Mouse (Mus musculus) hindbrain, embryonic 11.5 days (tissue): ENCODE measurements at regions not wholly inside any gene's neighbourhood (a gene's known extent, or its start where the extent isn't known, plus 50 kb on each side); places are given as distances from the start of the nearest gene placed in this dataset.

Experiments used
- ATAC-seq: fragments of 200-750 bp; cut with Nextera tagmentation; 2 replicates; pipeline ENCODE4 v1.8.0; 2017; ENCODE audit warnings: mild to moderate bottlenecking, moderate TSS enrichment, moderate library complexity; ENCODE audit not compliant: low FRiP score
- DNase-seq: peaks from one replicate; pipeline ENCODE4 v3.0.0-alpha.2; 2015; ENCODE audit warnings: low spot score
- H3K27ac ChIP-seq: fragments of 300-500 bp; sonication (generic); 2 replicates; pipeline ENCODE4 v1.5.1; 2014; ENCODE audit warnings: mild to moderate bottlenecking, low read depth, low read length
- H3K27me3 ChIP-seq: fragments of 300-500 bp; sonication (generic); 2 replicates; pipeline ENCODE4 v1.6.1; 2014; ENCODE audit warnings: mild to moderate bottlenecking, low read length, moderate library complexity, mixed read lengths; ENCODE audit not compliant: control insufficient read depth, insufficient read depth
- H3K36me3 ChIP-seq: fragments of 300-500 bp; sonication (generic); 2 replicates; pipeline ENCODE4 v1.6.1; 2014; ENCODE audit warnings: mild to moderate bottlenecking, low read length, moderate library complexity, mixed read lengths; ENCODE audit not compliant: control insufficient read depth, insufficient read depth
- H3K4me1 ChIP-seq: fragments of 300-500 bp; sonication (generic); replicated peaks from 2 replicates; pipeline ENCODE4 v1.6.1; 2014; ENCODE audit warnings: low read length, mixed read lengths; ENCODE audit not compliant: control insufficient read depth, insufficient read depth
- H3K4me2 ChIP-seq: fragments of 300-500 bp; sonication (generic); replicated peaks from 2 replicates; pipeline ENCODE4 v1.6.1; 2014; ENCODE audit warnings: mild to moderate bottlenecking, low read depth, low read length
- H3K4me3 ChIP-seq: fragments of 300-500 bp; sonication (generic); 2 replicates; pipeline ENCODE4 v1.5.1; 2014; ENCODE audit warnings: low read depth, low read length
- H3K9ac ChIP-seq: fragments of 300-500 bp; sonication (generic); 2 replicates; pipeline ENCODE4 v1.6.1; 2014; ENCODE audit warnings: low read depth, low read length
- H3K9me3 ChIP-seq: fragments of 300-500 bp; sonication (generic); 2 replicates; pipeline ENCODE4 v1.6.1; 2016; ENCODE audit warnings: low read length; ENCODE audit not compliant: control insufficient read depth
- WGBS: fragments of 180-500 bp; shearing (Covaris S2); extraction: QIAGEN DNeasy Blood & Tissue Kit; methylation state at CpG from one replicate; pipeline ENCODE4 v1.1.7; 2014; 5-methylcytosine and 5-hydroxymethylcytosine counted together

GRCm38 (mm10) chr1:75935866-75936265 lies 389.8 kb downstream of the Slc4a3 start:
- H3K4me1 ChIP-seq = no peaks in the 10 kb centered on the region
- DNase-seq (no peak), ATAC-seq (no peak)
- no peak overlapping the region for H3K9ac ChIP-seq
- H3K4me2 ChIP-seq = no peak overlapping the region
- WGBS = 80% methylated on average over 6 of the region's 6 CpGs
- H3K27ac ChIP-seq = no peak overlapping the region
- no peaks in the 10 kb centered on the region for H3K27me3 ChIP-seq
- H3K36me3 ChIP-seq = no peaks in the 10 kb centered on the region
- H3K9me3 ChIP-seq = no peaks in the 10 kb centered on the region
- no peak overlapping the region for H3K4me3 ChIP-seq

- ATAC-seq = no peak
- H3K9ac ChIP-seq = no peak overlapping the region
Observed at GRCm38 (mm10) chr1:75936596-75936995, 390.5 kb downstream of the Slc4a3 start.

GRCm38 (mm10) chr1:75937331-75937730 lies 391.3 kb downstream of the Slc4a3 start:
- H3K9me3 ChIP-seq = no peaks in the 10 kb centered on the region
- H3K4me3 ChIP-seq = no peak overlapping the region
- ATAC-seq = no peak
- H3K4me1 ChIP-seq = no peaks in the 10 kb centered on the region
- H3K27ac ChIP-seq = no peak overlapping the region
- no peaks in the 10 kb centered on the region for H3K36me3 ChIP-seq
- H3K4me2 ChIP-seq = no peak overlapping the region
- WGBS = 78% methylated on average over 5 of the region's 5 CpGs
- no peak for DNase-seq
- no peaks in the 10 kb centered on the region for H3K27me3 ChIP-seq
- H3K9ac ChIP-seq = no peak overlapping the region

More at GRCm38 (mm10) chr1:75936596-75936995, 390.5 kb downstream of the Slc4a3 start:
- no peaks in the 10 kb centered on the region for H3K4me1 ChIP-seq
- H3K9me3 ChIP-seq = no peaks in the 10 kb centered on the region
- no peaks in the 10 kb centered on the region for H3K27me3 ChIP-seq
- no peak for DNase-seq
- H3K4me2 ChIP-seq = no peak overlapping the region
- no peak overlapping the region for H3K27ac ChIP-seq
- no peaks in the 10 kb centered on the region for H3K36me3 ChIP-seq
- 81% methylated on average over 13 of the region's 13 CpGs for WGBS
- H3K4me3 ChIP-seq = no peak overlapping the region

DNA sequence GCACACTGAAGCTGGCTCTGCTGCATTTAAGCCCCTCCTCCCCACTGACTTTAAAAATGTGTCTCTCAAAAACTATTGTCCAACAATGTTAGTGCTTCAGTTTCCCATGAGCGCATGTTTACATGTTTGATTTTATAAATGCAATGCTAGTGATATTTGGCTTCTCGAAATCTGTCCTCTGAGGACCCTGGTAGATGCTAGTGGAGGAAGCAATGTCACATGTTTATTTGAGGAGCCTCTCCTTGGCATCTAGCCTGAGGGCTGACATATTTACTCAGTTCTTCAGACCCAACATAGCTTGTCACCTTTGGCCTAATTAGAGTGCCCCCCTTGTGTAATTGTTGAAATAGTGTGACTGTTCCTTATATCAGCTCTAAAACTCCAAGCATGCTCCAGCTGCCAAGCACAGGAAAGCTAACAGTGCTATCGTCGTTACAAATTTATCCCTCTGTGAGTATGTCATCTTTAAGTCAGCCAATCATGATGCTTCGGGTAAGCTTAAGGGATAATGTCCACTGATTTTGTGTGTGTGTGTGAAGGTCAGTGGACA lies 400.3 kb downstream of the Slc4a3 start:
- H3K36me3 ChIP-seq = no peaks in the 10 kb centered on the region
- no peak overlapping the region for H3K4me3 ChIP-seq
- WGBS = 84% methylated on average over 5 of the region's 5 CpGs
- H3K27ac ChIP-seq = no peak overlapping the region
- no peaks in the 10 kb centered on the region for H3K27me3 ChIP-seq
- DNase-seq (no peak), ATAC-seq (no peak)
- H3K4me1 ChIP-seq = no peaks in the 10 kb centered on the region
- no peaks in the 10 kb centered on the region for H3K9me3 ChIP-seq
- H3K4me2 ChIP-seq = no peak overlapping the region
- no peak overlapping the region for H3K9ac ChIP-seq

DNA sequence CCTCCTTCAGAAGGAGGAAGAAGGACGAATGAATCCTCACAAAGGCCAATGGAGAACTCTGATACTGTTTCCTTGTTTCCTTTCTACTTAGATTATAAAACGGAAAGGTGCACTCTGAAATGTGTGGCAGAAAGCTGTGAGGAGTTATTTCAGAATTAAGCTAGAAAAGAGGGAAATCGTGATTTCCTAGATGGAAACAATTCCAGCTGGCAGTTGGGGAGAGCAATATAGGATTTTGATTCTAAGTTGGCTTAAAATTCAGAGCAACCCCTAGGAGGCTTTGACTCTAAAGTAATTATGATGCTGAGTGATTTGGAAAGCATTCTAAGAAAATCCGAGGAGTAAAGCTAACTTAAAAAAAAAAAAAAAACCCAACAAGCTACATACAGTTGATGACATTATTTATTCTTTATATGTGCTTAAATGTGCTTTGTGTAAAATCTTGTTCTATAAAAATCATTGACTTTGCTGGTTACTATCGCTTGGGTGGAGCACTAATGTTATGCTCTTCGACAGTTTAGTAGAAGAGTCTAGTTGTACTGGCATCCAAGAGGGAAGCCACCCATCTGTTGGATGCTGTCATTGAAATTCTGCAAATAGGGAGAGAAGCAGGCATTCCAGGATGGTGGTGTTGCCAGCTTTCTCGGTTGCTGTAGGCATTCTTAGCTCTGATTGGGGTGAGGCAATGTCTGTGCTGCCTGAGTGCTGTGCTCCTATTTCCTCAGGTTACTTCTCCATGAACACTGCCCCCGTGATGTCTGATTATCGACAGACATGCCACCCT lies 432.3 kb downstream of the Slc4a3 start:
- Histone ChIP-seq H3K27me3 (no peaks in the 10 kb centered on the region), H3K4me1 (no peaks in the 10 kb centered on the region), H3K27ac (no peak overlapping the region), H3K36me3 (no peaks in the 10 kb centered on the region), H3K4me3 (no peak overlapping the region), H3K4me2 (no peak overlapping the region), H3K9ac (no peak overlapping the region), H3K9me3 (no peaks in the 10 kb centered on the region)
- ATAC-seq (no peak), DNase-seq (no peak)
- 90% methylated on average over 9 of the region's 9 CpGs for WGBS

GRCm38 (mm10) chr1:75983057-75983456 lies 437.0 kb downstream of the Slc4a3 start:
- H3K36me3 ChIP-seq = no peaks in the 10 kb centered on the region
- no peaks in the 10 kb centered on the region for H3K27me3 ChIP-seq
- H3K9ac ChIP-seq = no peak overlapping the region
- ATAC-seq (no peak), DNase-seq (no peak)
- H3K4me3 ChIP-seq = no peak overlapping the region
- 80% methylated on average over 8 of the region's 8 CpGs for WGBS
- no peak overlapping the region for H3K4me2 ChIP-seq
- H3K9me3 ChIP-seq = no peaks in the 10 kb centered on the region
- H3K4me1 ChIP-seq = no peaks in the 10 kb centered on the region
- no peak overlapping the region for H3K27ac ChIP-seq

DNA sequence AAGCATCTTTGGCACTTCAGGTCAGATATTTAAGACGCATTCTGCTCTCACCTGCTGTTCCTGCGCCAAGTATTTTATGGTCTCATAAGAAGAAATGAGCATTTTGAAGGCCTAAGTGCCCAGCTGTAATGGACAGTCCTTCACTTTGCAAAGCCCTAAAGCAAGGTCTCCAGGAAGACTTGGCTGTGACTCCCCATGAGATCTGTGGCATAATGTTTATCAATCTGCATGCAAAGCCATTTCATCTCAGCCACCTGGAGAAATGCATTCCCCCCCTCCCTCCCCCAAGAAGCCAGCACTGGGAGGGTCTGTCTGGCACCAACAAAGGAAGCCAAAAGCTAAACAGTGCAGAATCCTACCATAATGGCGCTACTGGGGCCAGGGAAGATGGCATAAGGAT lies 437.4 kb downstream of the Slc4a3 start:
- no peak for ATAC-seq

GRCm38 (mm10) chr1:75988496-75988895 lies 442.4 kb downstream of the Slc4a3 start:
- ATAC-seq = no peak
- WGBS = 69% methylated on average over 3 of the region's 3 CpGs

More for the DNA sequence above, 437.4 kb downstream of the Slc4a3 start:
- H3K36me3 ChIP-seq = no peaks in the 10 kb centered on the region
- no peaks in the 10 kb centered on the region for H3K27me3 ChIP-seq
- no peaks in the 10 kb centered on the region for H3K4me1 ChIP-seq
- H3K27ac ChIP-seq = no peak overlapping the region
- H3K9ac ChIP-seq = no peak overlapping the region
- DNase-seq = no peak
- no peaks in the 10 kb centered on the region for H3K9me3 ChIP-seq
- H3K4me2 ChIP-seq = no peak overlapping the region
- WGBS = 91% methylated on average over 3 of the region's 3 CpGs
- H3K4me3 ChIP-seq = no peak overlapping the region

GRCm38 (mm10) chr1:75992039-75992438 lies 446.0 kb downstream of the Slc4a3 start:
- Histone ChIP-seq H3K9ac (no peak overlapping the region), H3K27me3 (no peaks in the 10 kb centered on the region), H3K9me3 (no peaks in the 10 kb centered on the region), H3K4me1 (no peaks in the 10 kb centered on the region), H3K4me2 (no peak overlapping the region), H3K27ac (no peak overlapping the region), H3K36me3 (no peaks in the 10 kb centered on the region), H3K4me3 (no peak overlapping the region)
- 85% methylated on average over 3 of the region's 3 CpGs for WGBS
- ATAC-seq = no peak
- DNase-seq = no peak

More at GRCm38 (mm10) chr1:75988496-75988895, 442.4 kb downstream of the Slc4a3 start:
- Histone ChIP-seq H3K9ac (no peak overlapping the region), H3K4me3 (no peak overlapping the region), H3K4me2 (no peak overlapping the region), H3K4me1 (no peaks in the 10 kb centered on the region), H3K36me3 (no peaks in the 10 kb centered on the region), H3K27ac (no peak overlapping the region), H3K27me3 (no peaks in the 10 kb centered on the region), H3K9me3 (no peaks in the 10 kb centered on the region)
- DNase-seq = no peak
